16 mouse cellular contexts compared by ENCODE assay signal in genomic region chr13:58494726-58495125, GRCm38 (mm10).
A peak's percentile ranks its signal among the peaks of the same experiment; 100 is the strongest.
DNase-seq lines count a peak whose midpoint lies in the region; ATAC-seq lines count a peak whose summit lies in the region.
"Had no signal": no experiment of that assay in that cellular context is flagged by ENCODE, and none has a peak within 500 bp of the region (broad histone marks: within the 10 kb centered on the region; RNA-seq: fewer than 3 reads in every experiment).

No protein-coding gene starts in this region.

- H3K27me3 ChIP-seq in forebrain, embryonic 12.5 days = no peaks in the 10 kb centered on the region
- H3K27me3 ChIP-seq in forebrain, embryonic 16.5 days (replicated peaks; ENCODE audit: control insufficient read depth, insufficient read depth, low read length) = no peaks in the 10 kb centered on the region
- no peaks in the 10 kb centered on the region for H3K27me3 ChIP-seq in heart, embryonic 16.5 days (ENCODE audit: control insufficient read depth, insufficient read depth, low read length)
- H3K27me3 ChIP-seq: embryonic facial prominence, embryonic 12.5 days; intestine, embryonic 15.5 days; limb, embryonic 13.5 days; midbrain, embryonic 13.5 days had no signal

- no peak overlapping the region for H3K4me3 ChIP-seq in forebrain, embryonic 12.5 days (replicated peaks)
- no peak overlapping the region for H3K4me3 ChIP-seq in forebrain, embryonic 16.5 days (replicated peaks; ENCODE audit: low read length)
- no peak overlapping the region for H3K4me3 ChIP-seq in heart, embryonic 16.5 days (ENCODE audit: low read length)
- H3K4me3 ChIP-seq in macrophage (ENCODE audit: inconsistent target) = no peak overlapping the region
- H3K4me3 ChIP-seq: embryonic facial prominence, embryonic 12.5 days; intestine, embryonic 15.5 days; limb, embryonic 13.5 days; liver, embryonic 15.5 days; midbrain, embryonic 13.5 days had no signal

- no peak for ATAC-seq in forebrain, embryonic 12.5 days (ENCODE audit: low FRiP score)
- ATAC-seq in forebrain, embryonic 16.5 days = no peak
- no peak for ATAC-seq in heart, embryonic 16.5 days (replicated peaks; ENCODE audit: extremely low read depth, insufficient read depth, low FRiP score)
- ATAC-seq: intestine, embryonic 15.5 days; midbrain, embryonic 13.5 days had no signal

- DNase-seq in heart, postnatal 4 days = no peak
- DNase-seq in Muller cell, postnatal 12 days (ENCODE audit: inconsistent ontology term) = peak; percentile 29
- DNase-seq in cerebellum, adult 9-10 months = no peak
- DNase-seq in neural tube, embryonic 10.5 days (ENCODE audit: extremely low spot score, low spot score) = no peak
- DNase-seq: adrenal gland, adult 8-10 months; cerebellum, postnatal 10 days; lung, postnatal 36 days had no signal

- 37% methylated on average over 5 of the region's 5 CpGs for WGBS in forebrain, embryonic 12.5 days
- 30% methylated on average over 5 of the region's 5 CpGs for WGBS in forebrain, embryonic 16.5 days
- 31% methylated on average over 5 of the region's 5 CpGs for WGBS in heart, embryonic 16.5 days
- WGBS in macrophage (ENCODE audit: missing documents) = 38% methylated on average over 5 of the region's 5 CpGs

- H3K4me1 ChIP-seq in forebrain, embryonic 12.5 days = peaks cover 15% of the 10 kb centered on the region
- peaks cover 13% of the 10 kb centered on the region for H3K4me1 ChIP-seq in forebrain, embryonic 16.5 days (replicated peaks; ENCODE audit: control insufficient read depth, insufficient read depth, low read length)
- H3K4me1 ChIP-seq in heart, embryonic 16.5 days (ENCODE audit: control insufficient read depth, insufficient read depth, low read length) = peaks cover 31% of the 10 kb centered on the region
- H3K4me1 ChIP-seq: intestine, embryonic 15.5 days; liver, embryonic 15.5 days had no signal

- no peaks in the 10 kb centered on the region for H3K9me3 ChIP-seq in forebrain, embryonic 12.5 days
- H3K9me3 ChIP-seq in forebrain, embryonic 16.5 days (ENCODE audit: control insufficient read depth, low read length) = no peaks in the 10 kb centered on the region; the same call in 1 of the 2 replicates
- H3K9me3 ChIP-seq in heart, embryonic 16.5 days (replicated peaks; ENCODE audit: control insufficient read depth, low read length) = no peaks in the 10 kb centered on the region
- H3K9me3 ChIP-seq: embryonic facial prominence, embryonic 12.5 days; intestine, embryonic 15.5 days; liver, embryonic 15.5 days; midbrain, embryonic 13.5 days had no signal

- H3K27ac ChIP-seq in forebrain, embryonic 12.5 days = peak overlapping the region; percentile 44; the same call in 1 of the 2 replicates
- H3K27ac ChIP-seq in forebrain, embryonic 16.5 days (ENCODE audit: low read length) = no peak overlapping the region
- H3K27ac ChIP-seq in heart, embryonic 16.5 days (ENCODE audit: low read length) = peak overlapping the region; percentile 75
- H3K27ac ChIP-seq in macrophage = peak overlapping the region; percentile 22; the same call in 1 of the 2 replicates
- H3K27ac ChIP-seq: intestine, embryonic 15.5 days; limb, embryonic 13.5 days; liver, embryonic 15.5 days; midbrain, embryonic 13.5 days had no signal

- H3K79me2 ChIP-seq in macrophage (ENCODE audit: inconsistent target) = no peaks in the 10 kb centered on the region

- H3K9ac ChIP-seq in forebrain, embryonic 12.5 days = no peak overlapping the region
- no peak overlapping the region for H3K9ac ChIP-seq in forebrain, embryonic 16.5 days (replicated peaks; ENCODE audit: low read depth, low read length)
- no peak overlapping the region for H3K9ac ChIP-seq in heart, embryonic 16.5 days (ENCODE audit: low read length)
- H3K9ac ChIP-seq: embryonic facial prominence, embryonic 12.5 days; intestine, embryonic 15.5 days; limb, embryonic 13.5 days; liver, embryonic 15.5 days; midbrain, embryonic 13.5 days had no signal

- no peak overlapping the region for H3K4me2 ChIP-seq in forebrain, embryonic 12.5 days
- H3K4me2 ChIP-seq in forebrain, embryonic 16.5 days (ENCODE audit: low read length) = no peak overlapping the region
- H3K4me2 ChIP-seq in heart, embryonic 16.5 days (ENCODE audit: low read depth, low read length) = 0 out of 2 replicates have a peak overlapping the region, but pooled peaks have one; percentile 4
- H3K4me2 ChIP-seq: embryonic facial prominence, embryonic 12.5 days; intestine, embryonic 15.5 days; limb, embryonic 13.5 days; liver, embryonic 15.5 days; midbrain, embryonic 13.5 days had no signal

- H3K36me3 ChIP-seq in forebrain, embryonic 12.5 days (replicated peaks) = no peaks in the 10 kb centered on the region
- H3K36me3 ChIP-seq in forebrain, embryonic 16.5 days (ENCODE audit: control insufficient read depth, insufficient read depth) = no peaks in the 10 kb centered on the region
- no peaks in the 10 kb centered on the region for H3K36me3 ChIP-seq in heart, embryonic 16.5 days (ENCODE audit: control insufficient read depth, insufficient read depth)
- H3K36me3 ChIP-seq in macrophage (ENCODE audit: inconsistent target) = no peaks in the 10 kb centered on the region
- H3K36me3 ChIP-seq: embryonic facial prominence, embryonic 12.5 days; intestine, embryonic 15.5 days; limb, embryonic 13.5 days; liver, embryonic 15.5 days; midbrain, embryonic 13.5 days had no signal
